Mouse (Mus musculus) heart, embryonic 13.5 days (tissue): ENCODE data around the gene Churc1. TPM values are rescaled to one million over a fixed set of nuclear protein-coding genes. Genes with fewer than 3 reads are reported as not detected.
A peak's percentile ranks its signal among the peaks of the same experiment; 100 is the strongest.
"Not testable (repeated sequence)": the region's sequence is repeated elsewhere in the genome, so short reads cannot be mapped to it uniquely, and the experiment has no call there.

Source experiments
- ATAC-seq: fragments of 200-750 bp; cut with Nextera tagmentation; 2 replicates; pipeline ENCODE4 v1.8.0; 2017; ENCODE audit warnings: moderate TSS enrichment; ENCODE audit not compliant: insufficient number of reproducible peaks, low FRiP score, low TSS enrichment; ENCODE audit errors: extremely low read depth
- H3K27ac ChIP-seq: fragments of 300-500 bp; sonication (generic); replicated peaks from 2 replicates; pipeline ENCODE4 v1.5.1; 2015; ENCODE audit warnings: moderate library complexity, mild to moderate bottlenecking, inconsistent platforms
- H3K27me3 ChIP-seq: fragments of 300-500 bp; sonication (generic); replicated peaks from 2 replicates; pipeline ENCODE4 v1.6.1; 2015; ENCODE audit warnings: mild to moderate bottlenecking, inconsistent platforms
- H3K36me3 ChIP-seq: fragments of 300-500 bp; sonication (generic); 2 replicates; pipeline ENCODE4 v1.6.1; 2015; ENCODE audit warnings: mild to moderate bottlenecking, inconsistent platforms
- H3K4me1 ChIP-seq: fragments of 300-500 bp; sonication (generic); 2 replicates; pipeline ENCODE4 v1.6.1; 2015; ENCODE audit warnings: inconsistent platforms
- H3K4me2 ChIP-seq: fragments of 300-500 bp; sonication (generic); 2 replicates; pipeline ENCODE4 v1.6.1; 2015; ENCODE audit warnings: inconsistent platforms, mild to moderate bottlenecking, moderate library complexity
- H3K4me3 ChIP-seq: fragments of 300-500 bp; sonication (generic); 2 replicates; pipeline ENCODE4 v1.5.1; 2015; ENCODE audit warnings: moderate library complexity, mild to moderate bottlenecking, inconsistent platforms
- H3K9ac ChIP-seq: fragments of 300-500 bp; sonication (generic); 2 replicates; pipeline ENCODE4 v1.6.1; 2015; ENCODE audit warnings: inconsistent platforms, mild to moderate bottlenecking, moderate library complexity
- H3K9me3 ChIP-seq: fragments of 300-500 bp; sonication (generic); 2 replicates; pipeline ENCODE4 v1.6.1; 2016; ENCODE audit warnings: inconsistent platforms
- WGBS: fragments of 180-500 bp; shearing (Covaris S2); methylation state at CpG from one replicate; pipeline ENCODE4 v1.1.7; 2015; ENCODE audit warnings: mixed read lengths; 5-methylcytosine and 5-hydroxymethylcytosine counted together
- polyA plus RNA-seq: library from polyadenylated mRNA; unstranded; fragments of >200 nt; fragmentation: Nextera tagmentation; extraction: Ambion mirVana; gene quantifications from 2 replicates; pipeline ENCODE4 v1.2.1, GENCODE M21; 2015

Churc1 gene
- polyA plus RNA-seq, 1 experiment from 2014 or later: 155 TPM

DNA sequence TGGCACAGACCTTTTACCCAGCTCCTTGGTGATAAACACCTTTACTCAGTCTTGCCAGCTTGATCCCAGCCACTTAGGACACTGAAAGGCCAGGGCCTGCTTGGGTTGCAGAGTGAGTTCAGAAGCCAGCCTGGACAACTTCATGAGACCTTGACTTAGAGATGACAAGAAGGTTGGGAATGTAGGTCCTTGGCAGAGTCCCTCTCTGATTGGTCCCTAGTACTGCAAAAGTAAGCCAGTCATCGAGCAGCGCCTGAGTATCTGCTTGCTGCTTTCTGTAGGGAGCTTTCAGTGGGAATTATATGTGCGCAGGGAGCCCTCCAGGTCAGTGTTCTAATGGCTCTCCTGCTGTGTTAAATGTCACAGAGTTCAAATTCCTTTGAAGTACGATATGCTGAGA, 9.8 kb downstream of the Churc1 start:
- 42% methylated on average over 4 of the region's 4 CpGs for WGBS
- Histone ChIP-seq H3K4me3 (no peak overlapping the region), H3K36me3 (peaks cover 25% of the 10 kb centered on the region), H3K4me1 (peaks cover 9% of the 10 kb centered on the region), H3K27ac (peak overlapping the region; percentile 43; the same call in 1 of the 2 replicates), H3K9ac (no peak overlapping the region), H3K4me2 (no peak overlapping the region), H3K9me3 (no peaks in the 10 kb centered on the region), H3K27me3 (no peaks in the 10 kb centered on the region)
- ATAC-seq: no peak

DNA sequence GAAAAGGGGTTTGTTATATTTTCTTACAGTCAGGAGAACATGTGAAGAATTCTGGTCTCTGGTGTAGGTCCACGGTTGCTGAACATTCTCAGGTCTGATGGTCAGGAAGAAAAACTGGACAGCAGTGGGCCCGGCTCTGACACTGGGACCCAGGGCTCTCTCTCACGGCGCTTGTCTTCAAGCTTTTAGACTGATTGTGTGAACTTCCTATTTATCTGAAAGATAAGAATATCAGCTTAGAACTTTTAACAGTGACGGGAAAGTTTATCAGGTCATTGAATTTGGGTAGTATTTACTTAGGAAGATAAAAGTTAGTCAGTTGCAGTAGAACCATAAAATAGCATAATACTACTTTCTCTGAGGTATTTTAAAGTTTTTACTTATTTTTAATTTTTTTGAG, 11.6 kb downstream of the Churc1 start:
- ATAC-seq: no peak
- Histone ChIP-seq H3K27me3 (no peaks in the 10 kb centered on the region), H3K4me2 (no peak overlapping the region)

DNA sequence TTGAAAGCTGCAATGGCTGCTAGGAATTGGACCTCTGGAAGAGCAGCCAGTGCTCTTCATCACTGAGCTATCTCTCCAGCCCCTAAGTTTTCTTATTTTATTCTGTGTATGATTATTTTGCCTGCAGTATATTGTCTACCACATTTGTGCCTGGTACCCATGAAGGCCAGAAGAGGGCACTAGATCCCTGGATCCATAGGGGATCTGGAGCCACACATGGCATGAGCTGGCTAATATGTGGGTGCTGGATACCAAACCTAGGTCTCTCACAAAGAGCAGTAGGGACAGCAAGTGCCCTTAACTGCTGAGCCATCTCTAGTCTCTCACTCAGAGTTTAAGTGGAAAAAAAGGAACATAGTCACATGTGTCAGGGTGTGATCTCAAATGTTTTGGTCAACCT, 12.5 kb downstream of the Churc1 start:
- Histone ChIP-seq H3K27ac (no peak overlapping the region), H3K27me3 (no peaks in the 10 kb centered on the region), H3K36me3 (peaks cover 31% of the 10 kb centered on the region), H3K9me3 (no peaks in the 10 kb centered on the region), H3K4me2 (no peak overlapping the region), H3K4me1 (peaks cover 22% of the 10 kb centered on the region), H3K4me3 (no peak overlapping the region), H3K9ac (no peak overlapping the region)
- no peak for ATAC-seq

More for the DNA sequence above, 11.6 kb downstream of the Churc1 start:
- H3K9ac ChIP-seq: no peak overlapping the region
- no peak overlapping the region for H3K4me3 ChIP-seq
- WGBS: 34% methylated on average over 5 of the region's 5 CpGs
- H3K9me3 ChIP-seq: no peaks in the 10 kb centered on the region
- peaks cover 31% of the 10 kb centered on the region for H3K36me3 ChIP-seq
- no peak overlapping the region for H3K27ac ChIP-seq
- peaks cover 17% of the 10 kb centered on the region for H3K4me1 ChIP-seq

DNA sequence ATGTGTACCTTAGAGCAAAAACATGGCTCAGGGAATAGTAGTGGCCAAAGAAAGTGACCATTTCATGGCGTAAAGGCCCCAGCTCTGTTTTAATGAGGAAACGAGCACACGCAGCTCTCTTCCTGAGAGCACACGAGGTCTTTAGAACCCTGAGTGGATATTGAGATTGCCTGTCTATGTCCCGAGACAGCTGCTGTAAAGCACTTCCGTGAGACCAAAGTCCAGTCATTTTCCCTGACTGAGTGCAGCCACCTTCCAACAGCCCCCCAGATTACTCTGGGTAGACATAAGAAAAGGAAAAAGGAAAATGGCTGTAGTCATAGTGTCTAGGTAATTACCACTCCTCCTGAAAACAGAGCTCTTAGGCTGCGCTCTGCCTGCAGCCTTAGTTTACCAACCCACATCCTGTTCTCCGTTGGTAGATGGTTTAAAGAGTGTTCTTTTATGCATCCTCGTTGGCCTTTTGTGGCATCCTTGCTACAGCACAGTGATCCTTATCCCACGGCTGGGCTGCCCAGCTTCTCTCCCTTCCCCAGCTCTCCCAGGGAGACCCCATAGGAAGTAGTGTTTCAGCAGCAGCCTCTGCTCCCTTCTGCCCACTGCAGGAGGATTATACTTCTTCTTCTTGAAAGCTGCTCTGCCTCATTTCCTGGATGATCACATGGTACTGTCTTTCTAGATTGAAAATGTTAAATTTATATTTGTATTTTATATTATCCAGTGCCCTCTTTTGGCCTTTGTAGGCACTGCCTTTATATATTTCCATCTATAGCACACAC, 13.2 kb downstream of the Churc1 start:
- no peak for ATAC-seq
- H3K9me3 ChIP-seq: no peaks in the 10 kb centered on the region
- no peaks in the 10 kb centered on the region for H3K27me3 ChIP-seq
- H3K36me3 ChIP-seq: peaks cover 34% of the 10 kb centered on the region
- H3K9ac ChIP-seq: no peak overlapping the region
- H3K4me2 ChIP-seq: no peak overlapping the region
- H3K4me3 ChIP-seq: no peak overlapping the region
- H3K4me1 ChIP-seq: peaks cover 25% of the 10 kb centered on the region
- H3K27ac ChIP-seq: no peak overlapping the region
- WGBS: 82% methylated on average over 10 of the region's 10 CpGs

DNA sequence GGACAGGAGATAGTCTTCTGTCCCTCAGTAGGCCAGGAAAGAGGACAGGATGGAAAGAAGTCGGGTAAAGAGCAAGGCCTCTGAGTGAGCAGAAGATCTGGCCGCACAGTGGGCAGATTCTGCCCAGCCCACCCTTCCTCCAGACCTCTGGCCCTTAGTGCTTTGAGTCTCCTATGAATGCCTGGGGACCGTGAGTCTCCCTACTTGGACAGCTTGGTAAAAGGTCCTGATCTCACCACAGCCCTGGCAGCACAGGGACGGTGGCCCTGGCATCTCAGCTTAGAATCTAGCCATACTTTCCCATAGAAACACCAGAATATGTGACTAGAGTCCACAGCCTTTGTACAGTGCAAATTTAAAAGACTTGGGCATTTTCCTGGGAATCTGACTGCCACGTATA, 14.6 kb downstream of the Churc1 start:
- Histone ChIP-seq H3K9me3 (no peaks in the 10 kb centered on the region), H3K27ac (no peak overlapping the region), H3K4me3 (no peak overlapping the region), H3K36me3 (peaks cover 34% of the 10 kb centered on the region), H3K9ac (no peak overlapping the region), H3K4me2 (no peak overlapping the region), H3K4me1 (peaks cover 33% of the 10 kb centered on the region), H3K27me3 (no peaks in the 10 kb centered on the region)
- 84% methylated on average over 5 of the region's 5 CpGs for WGBS
- ATAC-seq: no peak

DNA sequence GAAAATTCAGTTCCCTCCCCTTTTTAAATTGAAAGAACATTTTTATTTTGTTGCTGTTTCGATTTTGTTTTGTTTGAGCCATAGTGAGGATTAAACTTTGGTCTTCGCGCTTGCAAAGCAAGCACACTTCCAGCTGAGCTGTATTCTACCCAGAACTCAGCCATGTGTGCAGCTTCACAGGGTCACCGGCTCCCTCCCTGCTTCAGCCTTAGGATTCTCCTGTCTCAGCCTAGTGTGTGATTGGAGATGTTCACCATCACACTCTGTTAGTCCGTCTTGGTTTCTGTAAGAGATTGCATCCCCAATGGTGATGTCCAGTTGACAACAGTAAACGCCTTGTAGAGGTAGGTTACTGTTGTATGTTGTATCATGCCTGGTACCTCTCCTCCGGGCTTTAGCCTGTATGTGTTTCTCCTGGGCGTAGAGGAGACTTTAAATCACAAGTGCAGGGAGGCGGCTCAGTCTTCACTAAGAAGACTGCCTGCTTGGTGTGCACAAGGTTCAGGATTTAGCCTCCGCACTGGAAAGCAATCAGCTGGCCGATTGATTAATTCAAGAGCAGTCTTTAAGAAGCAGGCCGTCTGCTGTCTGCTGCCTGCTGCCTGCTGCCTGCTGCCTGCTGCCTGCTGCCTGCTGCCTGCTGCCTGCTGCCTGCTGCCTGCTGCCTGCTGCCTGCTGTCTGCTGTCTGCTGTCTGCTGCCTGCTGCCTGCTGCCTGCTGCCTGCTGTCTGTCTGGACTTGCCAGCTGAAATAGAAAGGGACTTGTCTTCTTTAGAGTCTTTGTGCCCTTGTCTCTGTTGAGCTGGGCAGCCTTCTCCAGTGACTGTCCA, 15.5 kb downstream of the Churc1 start:
- H3K9ac ChIP-seq: no peak overlapping the region
- H3K27me3 ChIP-seq: no peaks in the 10 kb centered on the region
- H3K4me3 ChIP-seq: no peak overlapping the region
- peak overlapping the region; percentile 61 for H3K27ac ChIP-seq
- 72% methylated on average over 12 of the region's 12 CpGs for WGBS
- ATAC-seq: no peak
- H3K9me3 ChIP-seq: no peaks in the 10 kb centered on the region
- peaks cover 29% of the 10 kb centered on the region for H3K4me1 ChIP-seq
- H3K36me3 ChIP-seq: peaks cover 33% of the 10 kb centered on the region
- H3K4me2 ChIP-seq: no peak overlapping the region

DNA sequence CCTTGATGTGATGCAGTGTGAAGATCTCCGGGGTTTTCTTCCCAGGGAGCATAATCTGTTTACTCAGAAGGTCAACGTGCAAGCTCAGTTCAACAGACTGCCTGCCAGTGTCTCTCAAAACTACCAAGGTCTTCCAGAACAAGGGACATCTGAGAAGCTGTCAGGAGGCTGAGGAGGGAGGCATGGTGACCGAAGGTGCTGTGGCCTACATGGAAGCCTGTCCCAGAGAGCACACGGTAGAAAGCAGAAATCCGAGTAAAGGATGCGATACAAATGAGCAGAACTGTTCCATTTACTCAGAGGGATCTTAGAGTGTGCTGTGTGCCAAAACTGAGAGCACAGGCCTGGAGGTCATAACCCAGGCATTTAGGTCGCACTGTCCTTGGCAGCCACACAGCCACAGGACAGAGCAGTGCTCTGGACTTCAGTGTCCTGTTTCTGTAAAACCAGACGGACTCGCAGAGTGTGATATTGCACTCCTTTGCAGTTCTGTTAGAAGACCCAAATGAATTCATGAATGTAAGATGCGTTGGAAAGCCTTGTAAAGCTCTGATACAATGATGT, 18.8 kb downstream of the Churc1 start:
- Histone ChIP-seq H3K27ac (peak overlapping the region; percentile 71), H3K27me3 (no peaks in the 10 kb centered on the region), H3K9me3 (no peaks in the 10 kb centered on the region), H3K4me1 (peaks cover 32% of the 10 kb centered on the region), H3K4me3 (no peak overlapping the region), H3K36me3 (peaks cover 17% of the 10 kb centered on the region), H3K4me2 (no peak overlapping the region), H3K9ac (no peak overlapping the region; the same call in 1 of the 2 replicates)
- 42% methylated on average over 10 of the region's 10 CpGs for WGBS
- ATAC-seq: no peak

DNA sequence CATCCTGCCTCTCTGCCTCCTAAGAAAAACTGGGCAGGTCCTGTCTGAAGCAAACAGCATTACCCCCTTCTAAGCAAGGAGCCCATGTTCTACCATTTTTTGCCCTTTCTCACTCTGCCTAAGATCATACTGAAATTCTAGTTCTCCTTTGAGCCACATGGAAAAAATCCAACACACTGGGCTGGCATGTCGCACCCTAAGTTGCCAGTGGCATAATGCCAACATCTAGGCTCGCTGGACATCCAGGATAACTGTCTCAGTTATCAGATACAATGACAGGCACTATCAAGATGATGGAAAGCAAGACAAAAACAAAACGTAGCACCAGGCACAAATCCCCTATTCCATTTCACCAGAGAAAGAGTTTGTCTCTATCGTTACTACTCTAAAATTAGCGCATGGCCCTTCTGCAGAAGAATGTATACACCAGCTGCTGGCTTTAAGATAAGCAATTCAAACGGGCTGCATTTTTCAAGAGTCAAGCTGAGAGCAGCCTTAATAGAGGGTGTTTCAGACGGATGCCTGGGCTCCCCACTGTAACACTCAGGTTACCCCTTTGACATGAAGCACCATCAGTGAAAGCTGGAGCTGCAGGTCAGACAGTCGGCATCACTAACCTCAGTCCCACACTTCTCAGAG, 25.2 kb downstream of the Churc1 start:
- H3K9ac ChIP-seq: peak overlapping the region; percentile 61
- peak overlapping the region; percentile 61 for H3K4me2 ChIP-seq
- no peaks in the 10 kb centered on the region for H3K36me3 ChIP-seq
- no peak overlapping the region for H3K4me3 ChIP-seq
- H3K27me3 ChIP-seq: no peaks in the 10 kb centered on the region
- 9% methylated on average over 8 of the region's 8 CpGs for WGBS
- peaks cover 32% of the 10 kb centered on the region for H3K4me1 ChIP-seq
- no peak; the same call in 1 of the 2 replicates for ATAC-seq
- H3K9me3 ChIP-seq: no peaks in the 10 kb centered on the region
- H3K27ac ChIP-seq: peak overlapping the region; percentile 93

DNA sequence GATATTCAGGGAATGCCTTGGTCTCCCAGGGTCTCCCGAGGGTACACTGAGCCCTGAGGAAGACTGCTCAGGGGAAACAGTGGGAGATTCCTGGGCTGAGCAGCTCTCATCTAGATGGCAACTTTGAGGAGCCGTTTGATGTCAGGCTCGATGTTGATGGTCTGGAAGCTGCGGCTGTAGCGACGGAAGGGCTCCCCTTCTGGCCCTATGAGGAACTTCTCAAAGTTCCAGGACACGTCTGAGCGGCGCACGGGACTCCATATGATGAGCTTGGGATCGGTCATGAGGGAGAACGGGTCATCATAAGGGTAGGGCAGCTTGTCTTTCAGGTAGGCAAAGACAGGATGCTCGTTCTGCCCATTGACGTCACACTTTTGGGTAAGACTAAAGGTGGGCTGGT, 27.2 kb downstream of the Churc1 start:
- H3K27ac ChIP-seq, H3K27me3 ChIP-seq, H3K36me3 ChIP-seq, H3K4me3 ChIP-seq, H3K9ac ChIP-seq, ATAC-seq, H3K9me3 ChIP-seq, H3K4me2 ChIP-seq: not testable (repeated sequence)
- H3K4me1 ChIP-seq: peaks cover 32% of the 10 kb centered on the region
- WGBS: 52% methylated on average over 14 of the region's 14 CpGs

DNA sequence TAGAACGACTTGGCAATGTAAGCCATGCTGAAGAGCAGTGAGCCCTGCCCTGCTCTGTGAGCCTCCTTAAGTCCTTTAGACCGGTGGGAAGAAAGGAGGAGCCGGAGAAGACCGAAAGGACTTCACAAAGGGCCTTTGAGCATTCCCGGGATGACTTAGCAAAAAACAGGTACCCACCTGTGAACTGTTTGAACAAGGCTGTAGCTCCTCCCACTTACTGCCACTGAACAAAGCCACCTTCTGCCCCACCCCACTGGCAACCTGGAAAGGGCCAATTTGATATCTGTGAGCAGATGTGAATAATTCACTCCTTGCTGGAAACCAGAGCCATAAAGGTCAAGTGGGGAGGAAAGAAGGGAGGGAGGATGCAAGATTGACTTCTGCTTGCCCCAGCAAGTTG, 30.0 kb downstream of the Churc1 start, which contains the start of gene Gpx2:
Gpx2 (minus strand) TSS at position 205 of the 400 bp plus-strand sequence.
- no peak for ATAC-seq
- Histone ChIP-seq H3K27me3 (peaks cover 13% of the 10 kb centered on the region; the same call in 1 of the 2 replicates), H3K9ac (no peak within 1 kb of the TSS), H3K9me3 (no peaks in the 10 kb centered on the region), H3K4me1 (peaks cover 18% of the 10 kb centered on the region), H3K36me3 (no peaks in the 10 kb centered on the region), H3K4me3 (no peak within 1 kb of the TSS), H3K4me2 (no peak within 1 kb of the TSS), H3K27ac (no peak within 1 kb of the TSS)
- WGBS: 62% methylated on average over 5 of the region's 5 CpGs
